Mouse (Mus musculus) embryonic facial prominence, embryonic 13.5 days (tissue): Measurements from ENCODE around the gene Kcnj4. TPM values are rescaled to one million over a fixed set of nuclear protein-coding genes. Genes with fewer than 3 reads are reported as not detected.

ENCODE experiments used
- ATAC-seq: fragments of 200-750 bp; cut with Nextera tagmentation; 2 replicates; pipeline ENCODE4 v1.8.0; 2017; ENCODE audit warnings: low read depth; ENCODE audit not compliant: insufficient number of reproducible peaks, insufficient read depth, low FRiP score, low TSS enrichment
- H3K27ac ChIP-seq: fragments of 300-500 bp; sonication (generic); 2 replicates; pipeline ENCODE4 v1.5.1; 2015; ENCODE audit warnings: moderate library complexity, mild to moderate bottlenecking, inconsistent platforms
- H3K27me3 ChIP-seq: fragments of 300-500 bp; sonication (generic); 2 replicates; pipeline ENCODE4 v1.6.1; 2015; ENCODE audit warnings: mild to moderate bottlenecking, inconsistent platforms
- H3K36me3 ChIP-seq: fragments of 300-500 bp; sonication (generic); 2 replicates; pipeline ENCODE4 v1.6.1; 2015; ENCODE audit warnings: mild to moderate bottlenecking, inconsistent platforms
- H3K4me1 ChIP-seq: fragments of 300-500 bp; sonication (generic); 2 replicates; pipeline ENCODE4 v1.6.1; 2015; ENCODE audit warnings: inconsistent platforms
- H3K4me2 ChIP-seq: fragments of 300-500 bp; sonication (generic); 2 replicates; pipeline ENCODE4 v1.6.1; 2015; ENCODE audit warnings: moderate library complexity, mild to moderate bottlenecking, inconsistent platforms
- H3K4me3 ChIP-seq: fragments of 300-500 bp; sonication (generic); 2 replicates; pipeline ENCODE4 v1.5.1; 2015; ENCODE audit warnings: mild to moderate bottlenecking, inconsistent platforms
- H3K9ac ChIP-seq: fragments of 300-500 bp; sonication (generic); 2 replicates; pipeline ENCODE4 v1.6.1; 2015; ENCODE audit warnings: mild to moderate bottlenecking, inconsistent platforms
- H3K9me3 ChIP-seq: fragments of 300-500 bp; sonication (generic); 2 replicates; pipeline ENCODE4 v1.6.1; 2016; ENCODE audit warnings: inconsistent platforms
- WGBS: fragments of 180-500 bp; shearing (Covaris S2); methylation state at CpG from one replicate; pipeline ENCODE4 v1.1.7; 2015; ENCODE audit warnings: mixed read lengths; 5-methylcytosine and 5-hydroxymethylcytosine counted together
- polyA plus RNA-seq: library from polyadenylated mRNA; unstranded; fragments of >200 nt; fragmentation: Nextera tagmentation; extraction: Ambion mirVana; gene quantifications from 2 replicates; pipeline ENCODE4 v1.2.1, GENCODE M21; 2015

The Kcnj4 gene
- polyA plus RNA-seq, 1 experiment from 2014 or later: not detected

DNA sequence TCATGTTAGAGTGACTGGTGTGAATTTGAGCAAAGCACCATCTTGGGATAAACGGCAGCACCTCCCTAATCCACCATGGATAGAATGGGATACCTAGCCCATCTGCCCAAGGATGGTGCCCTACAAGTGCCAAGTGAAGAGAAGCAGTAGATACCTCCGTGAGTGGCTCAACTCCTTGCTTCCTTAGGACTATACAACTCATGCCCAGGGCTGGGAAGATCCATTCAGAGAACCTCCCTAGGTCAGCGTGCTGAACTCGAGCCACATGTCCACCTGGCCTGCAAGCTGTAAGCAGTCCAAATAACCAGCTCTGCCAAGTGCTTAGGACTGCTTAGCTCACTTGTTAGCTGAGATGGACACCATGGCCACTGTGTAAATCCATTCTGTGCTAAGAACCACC, 22.2 kb upstream of the Kcnj4 start:
- H3K9me3 ChIP-seq: no peaks in the 10 kb centered on the region
- H3K4me2 ChIP-seq: no peak overlapping the region
- no peak overlapping the region for H3K27ac ChIP-seq
- 79% methylated on average over 4 of the region's 4 CpGs for WGBS
- ATAC-seq: no peak
- H3K9ac ChIP-seq: no peak overlapping the region
- no peaks in the 10 kb centered on the region for H3K27me3 ChIP-seq
- H3K36me3 ChIP-seq: peaks cover 96% of the 10 kb centered on the region
- no peak overlapping the region for H3K4me3 ChIP-seq
- peaks cover 3% of the 10 kb centered on the region for H3K4me1 ChIP-seq

- H3K4me1 ChIP-seq: peaks cover 3% of the 10 kb centered on the region
- peaks cover 89% of the 10 kb centered on the region for H3K36me3 ChIP-seq
- H3K4me3 ChIP-seq: no peak overlapping the region
- no peak overlapping the region for H3K4me2 ChIP-seq
- peak overlapping the region; percentile 29; the same call in 1 of the 2 replicates for H3K27ac ChIP-seq
- 54% methylated on average over 9 of the region's 9 CpGs for WGBS
- no peaks in the 10 kb centered on the region for H3K9me3 ChIP-seq
- ATAC-seq: no peak
- H3K9ac ChIP-seq: no peak overlapping the region
- H3K27me3 ChIP-seq: no peaks in the 10 kb centered on the region
Observed at GRCm38 (mm10) chr15:79525979-79526768, 21.1 kb upstream of the Kcnj4 start.

DNA sequence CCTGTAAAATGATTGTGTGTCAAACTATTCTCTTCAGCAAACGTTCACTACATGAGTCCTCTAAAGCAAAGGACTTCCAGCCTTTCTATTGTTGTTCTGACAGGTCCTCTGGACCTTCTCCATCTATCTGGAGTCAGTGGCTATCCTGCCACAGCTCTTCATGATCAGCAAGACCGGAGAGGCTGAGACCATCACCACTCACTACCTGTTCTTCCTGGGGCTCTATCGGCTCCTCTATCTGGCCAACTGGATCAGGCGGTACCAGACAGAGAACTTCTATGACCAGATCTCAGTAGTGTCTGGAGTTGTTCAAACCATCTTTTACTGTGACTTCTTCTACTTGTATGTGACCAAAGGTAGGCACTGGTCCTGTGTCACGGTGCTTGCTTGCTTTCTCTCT, 20.5 kb upstream of the Kcnj4 start:
- Histone ChIP-seq H3K9me3 (no peaks in the 10 kb centered on the region), H3K27me3 (no peaks in the 10 kb centered on the region), H3K4me2 (no peak overlapping the region), H3K4me3 (no peak overlapping the region), H3K9ac (no peak overlapping the region), H3K4me1 (peaks cover 3% of the 10 kb centered on the region), H3K27ac (no peak overlapping the region), H3K36me3 (peaks cover 86% of the 10 kb centered on the region)
- no peak for ATAC-seq
- 87% methylated on average over 5 of the region's 5 CpGs for WGBS

DNA sequence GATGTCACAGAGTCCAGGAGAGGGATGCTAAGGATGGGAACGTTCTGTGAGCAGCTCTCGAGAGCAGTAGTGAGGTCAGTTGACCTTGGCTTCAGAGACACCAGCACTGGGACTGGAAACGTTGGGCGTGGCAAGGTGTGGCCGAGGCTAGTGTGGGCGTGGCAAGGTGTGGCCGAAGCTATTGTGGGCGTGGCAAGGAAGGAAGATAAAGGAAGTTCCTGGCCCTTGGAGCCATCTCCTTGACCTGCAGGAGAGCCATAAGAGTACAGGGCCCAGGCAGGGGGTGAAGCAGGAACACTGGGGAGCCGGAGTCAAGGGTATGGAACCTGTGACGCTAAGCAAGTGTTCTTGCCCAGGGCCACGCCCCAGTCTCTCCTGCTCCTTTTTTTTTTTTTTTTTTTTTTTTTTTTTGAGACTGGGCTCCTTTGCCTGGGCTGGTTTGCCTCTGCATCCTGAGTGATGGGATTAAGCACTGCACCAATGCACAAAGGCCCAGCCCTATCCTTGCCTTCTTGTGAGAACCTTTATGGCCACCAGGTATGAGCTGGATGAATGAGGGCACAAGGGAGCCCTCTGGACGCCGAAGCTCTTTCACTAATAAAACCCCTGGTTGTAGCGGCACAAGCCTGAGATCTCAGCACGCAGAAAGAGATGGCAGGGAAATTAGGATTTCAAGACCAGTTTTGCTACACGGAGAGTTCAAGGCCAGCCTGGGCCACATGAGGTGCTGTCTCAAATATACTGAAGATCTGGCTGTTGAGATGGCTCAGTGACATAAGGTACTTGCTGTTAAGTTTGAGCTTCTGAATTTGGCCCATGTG, 14.6 kb upstream of the Kcnj4 start:
- H3K4me1 ChIP-seq: peaks cover 29% of the 10 kb centered on the region
- peaks cover 30% of the 10 kb centered on the region for H3K36me3 ChIP-seq
- no peak overlapping the region for H3K27ac ChIP-seq
- no peak for ATAC-seq
- H3K4me2 ChIP-seq: no peak overlapping the region
- peaks cover 28% of the 10 kb centered on the region for H3K27me3 ChIP-seq
- no peak overlapping the region for H3K4me3 ChIP-seq
- H3K9ac ChIP-seq: no peak overlapping the region
- no peaks in the 10 kb centered on the region; the same call in 1 of the 2 replicates for H3K9me3 ChIP-seq
- WGBS: 50% methylated on average over 16 of the region's 16 CpGs

DNA sequence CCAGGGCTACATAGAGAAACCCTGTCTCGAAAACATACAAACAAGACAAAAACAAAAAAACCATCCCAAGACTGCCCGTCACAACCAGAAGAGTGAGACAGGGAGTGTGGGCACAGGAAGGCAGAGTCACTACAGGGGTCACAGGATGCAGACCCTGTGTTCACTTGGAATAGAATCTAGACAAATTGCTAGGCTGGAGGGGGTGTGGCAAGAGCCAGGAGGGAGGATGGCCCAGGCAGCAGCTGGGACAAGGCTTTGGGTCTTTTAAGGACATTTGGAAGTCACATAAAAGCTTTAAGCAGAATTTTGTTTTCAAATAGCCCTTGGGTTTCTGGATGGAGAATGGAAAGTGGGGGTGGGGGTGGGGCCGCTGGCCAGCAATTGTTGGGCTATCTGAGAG, 13.5 kb upstream of the Kcnj4 start:
- Histone ChIP-seq H3K27me3 (peaks cover 38% of the 10 kb centered on the region), H3K27ac (no peak overlapping the region), H3K4me1 (peaks cover 37% of the 10 kb centered on the region), H3K9me3 (no peaks in the 10 kb centered on the region; the same call in 1 of the 2 replicates), H3K36me3 (peaks cover 21% of the 10 kb centered on the region), H3K9ac (no peak overlapping the region), H3K4me2 (peak overlapping the region; percentile 80), H3K4me3 (no peak overlapping the region)
- ATAC-seq: no peak
- WGBS: 92% methylated on average over 3 of the region's 3 CpGs

- WGBS: 75% methylated on average over 4 of the region's 4 CpGs
- Histone ChIP-seq H3K4me2 (peak overlapping the region; percentile 80), H3K27ac (no peak overlapping the region), H3K4me3 (peak overlapping the region; percentile 64), H3K36me3 (peaks cover 12% of the 10 kb centered on the region), H3K4me1 (peaks cover 38% of the 10 kb centered on the region), H3K9ac (peak overlapping the region; percentile 84), H3K9me3 (no peaks in the 10 kb centered on the region; the same call in 1 of the 2 replicates), H3K27me3 (peaks cover 45% of the 10 kb centered on the region)
- no peak for ATAC-seq
Observed at GRCm38 (mm10) chr15:79517710-79518109, 12.7 kb upstream of the Kcnj4 start.

GRCm38 (mm10) chr15:79516171-79517096, 11.4 kb upstream of the Kcnj4 start, which contains the start of gene Kdelr3:
Gene Kdelr3 (plus strand): TSS chr15:79516411.
- peak within 1 kb of the TSS; percentile 57 for H3K27ac ChIP-seq
- ATAC-seq: peak; percentile 72

GRCm38 (mm10) chr15:79513940-79514339, 8.9 kb upstream of the Kcnj4 start:
- Histone ChIP-seq H3K27ac (no peak overlapping the region), H3K9me3 (no peaks in the 10 kb centered on the region; the same call in 1 of the 2 replicates), H3K27me3 (peaks cover 81% of the 10 kb centered on the region), H3K9ac (no peak overlapping the region), H3K4me1 (peaks cover 47% of the 10 kb centered on the region), H3K4me3 (0 out of 2 replicates have a peak overlapping the region, but pooled peaks have one; percentile 4), H3K36me3 (no peaks in the 10 kb centered on the region), H3K4me2 (peak overlapping the region; percentile 5; the same call in 1 of the 2 replicates)
- ATAC-seq: no peak
- whole genome bisulfite sequencing: 8% methylated on average over 9 of the region's 9 CpGs

More at GRCm38 (mm10) chr15:79516171-79517096, 11.4 kb upstream of the Kcnj4 start, which contains the start of gene Kdelr3:
- H3K9me3 ChIP-seq: no peaks in the 10 kb centered on the region; the same call in 1 of the 2 replicates
- peaks cover 56% of the 10 kb centered on the region for H3K27me3 ChIP-seq
- peak within 1 kb of the TSS; percentile 80 for H3K4me2 ChIP-seq
- H3K4me1 ChIP-seq: peaks cover 50% of the 10 kb centered on the region
- peak within 1 kb of the TSS; percentile 64 for H3K4me3 ChIP-seq
- peak within 1 kb of the TSS; percentile 84 for H3K9ac ChIP-seq
- peaks cover 4% of the 10 kb centered on the region; the same call in 1 of the 2 replicates for H3K36me3 ChIP-seq
- under 1% methylated on average over 71 of the region's 71 CpGs for WGBS

GRCm38 (mm10) chr15:79511553-79512320, 6.7 kb upstream of the Kcnj4 start:
- ATAC-seq: peak; percentile 33; the same call in 1 of the 2 replicates
- 1% methylated on average over 61 of the region's 61 CpGs for WGBS
- peak overlapping the region; percentile 51 for H3K9ac ChIP-seq

GRCm38 (mm10) chr15:79510425-79510824, 5.4 kb upstream of the Kcnj4 start:
- peaks cover 96% of the 10 kb centered on the region for H3K27me3 ChIP-seq
- no peak for ATAC-seq
- H3K27ac ChIP-seq: no peak overlapping the region
- H3K9ac ChIP-seq: no peak overlapping the region
- WGBS: 82% methylated on average over 7 of the region's 7 CpGs
- no peak overlapping the region for H3K4me2 ChIP-seq
- H3K4me1 ChIP-seq: peaks cover 32% of the 10 kb centered on the region
- no peaks in the 10 kb centered on the region; the same call in 1 of the 2 replicates for H3K9me3 ChIP-seq
- no peak overlapping the region for H3K4me3 ChIP-seq
- no peaks in the 10 kb centered on the region for H3K36me3 ChIP-seq

More at GRCm38 (mm10) chr15:79511553-79512320, 6.7 kb upstream of the Kcnj4 start:
- Histone ChIP-seq H3K27me3 (peaks cover 90% of the 10 kb centered on the region), H3K4me2 (peak overlapping the region; percentile 66), H3K27ac (no peak overlapping the region), H3K36me3 (no peaks in the 10 kb centered on the region), H3K4me3 (peak overlapping the region; percentile 39), H3K9me3 (no peaks in the 10 kb centered on the region; the same call in 1 of the 2 replicates), H3K4me1 (peaks cover 26% of the 10 kb centered on the region)
